Mouse (Mus musculus) right cerebral cortex, postnatal 4 days (tissue): ENCODE measurements at regions not wholly inside any gene's neighbourhood (a gene's known extent, or its start where the extent isn't known, plus 50 kb on each side); places are given as distances from the start of the nearest gene placed in this dataset.

ENCODE experiments used
- DNase-seq: peaks from one replicate; pipeline ENCODE4 v3.0.0-alpha.2; 2022

- DNase-seq: no peak
Observed at GRCm38 (mm10) chr3:33498645-33499044, 301.0 kb upstream of the Ttc14 start.

DNA sequence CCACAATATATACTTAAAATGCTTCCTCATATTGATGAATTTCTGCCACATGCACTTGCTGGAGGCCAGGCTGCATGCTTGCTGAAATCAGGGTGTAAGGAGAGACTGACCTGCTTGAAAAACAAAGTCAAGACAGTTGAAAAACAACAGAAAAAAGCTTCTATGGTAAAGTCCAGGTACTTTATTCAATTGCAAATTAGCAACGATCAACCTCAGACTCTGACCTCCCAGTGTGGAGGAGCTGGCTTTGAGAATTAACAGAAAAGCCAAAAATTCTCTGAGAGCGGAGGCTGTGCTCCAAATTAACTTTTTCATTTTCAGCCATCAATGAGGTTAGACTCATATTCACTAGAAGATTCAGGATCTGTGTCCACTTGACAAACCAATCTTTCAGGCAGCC, 291.4 kb upstream of the Ttc14 start:
- DNase-seq: no peak

- DNase-seq: no peak
Observed at GRCm38 (mm10) chr3:33544161-33544560, 255.5 kb upstream of the Ttc14 start.

DNA sequence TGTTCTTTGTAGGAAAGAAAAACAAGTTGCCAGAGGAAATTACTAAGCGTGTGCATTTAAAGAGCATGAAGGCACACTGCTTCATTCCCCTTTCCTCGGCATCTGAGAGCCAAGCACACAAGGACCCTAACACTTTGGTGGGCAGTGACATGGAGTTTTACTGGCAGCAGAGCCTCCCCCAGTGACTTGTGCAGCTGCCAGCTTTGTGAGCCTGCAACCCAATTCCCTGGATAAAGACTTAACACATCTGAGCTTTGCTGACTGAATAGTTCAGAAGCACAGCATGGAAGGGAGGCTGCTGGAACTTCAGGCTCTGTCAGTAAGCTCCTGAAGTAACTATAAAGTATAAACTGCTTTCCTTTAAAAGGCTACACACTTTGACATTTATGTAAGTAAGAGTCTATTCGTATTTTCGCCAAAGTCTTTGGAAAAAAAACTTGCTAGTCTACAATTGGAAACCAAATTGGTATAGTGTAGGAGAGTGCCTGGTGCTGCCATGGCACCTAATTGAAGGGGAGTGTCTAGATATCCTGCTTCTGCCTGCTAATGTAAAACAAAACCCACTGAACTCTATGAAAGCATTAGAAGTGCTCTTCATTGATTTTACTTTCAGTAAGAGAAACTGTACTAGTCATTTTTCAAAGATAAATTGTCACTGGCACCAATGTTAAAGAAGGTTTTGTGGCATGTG, 236.8 kb upstream of the Ttc14 start:
- peak; percentile 5 for DNase-seq

DNA sequence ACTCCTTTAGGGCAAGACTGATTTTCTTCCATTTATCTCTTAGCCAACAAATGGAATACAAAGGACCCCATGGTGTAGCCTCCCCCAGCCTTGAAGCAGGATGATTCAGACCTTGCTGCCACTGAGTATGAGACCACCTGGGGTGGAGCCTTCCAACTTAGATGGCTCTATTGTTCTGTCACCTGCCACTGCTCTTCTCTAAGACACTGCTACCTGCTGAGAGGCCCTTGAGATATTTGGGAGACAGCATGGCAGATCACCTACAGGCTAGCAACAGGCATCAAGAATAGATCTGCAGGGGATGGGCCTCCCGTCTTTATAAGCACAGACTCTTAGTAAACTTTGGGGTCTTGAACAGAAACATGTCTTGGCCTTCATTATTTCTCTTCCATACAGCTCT, 219.0 kb upstream of the Ttc14 start:
- DNase-seq: no peak

GRCm38 (mm10) chr3:33614206-33614605, 185.4 kb upstream of the Ttc14 start:
- DNase-seq: no peak

DNA sequence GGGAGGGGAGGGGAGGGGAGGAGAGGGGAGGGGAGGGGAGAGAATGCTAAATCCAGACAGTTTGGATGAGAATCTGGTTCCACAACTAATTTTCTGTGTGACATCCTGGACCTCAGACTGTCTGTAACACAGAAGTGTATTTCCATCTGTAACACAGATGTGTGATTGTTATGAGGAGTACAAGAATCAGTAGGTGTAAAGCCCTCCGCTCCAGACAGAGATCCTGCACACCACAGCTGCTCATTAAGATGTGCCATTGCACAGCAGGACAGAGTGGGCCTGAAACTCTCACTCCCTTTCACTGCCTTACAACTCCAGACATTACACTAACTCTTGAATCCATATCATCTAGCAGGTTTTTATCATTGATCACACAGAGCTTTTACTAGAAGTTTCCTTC, 182.8 kb upstream of the Ttc14 start:
- no peak for DNase-seq

DNA sequence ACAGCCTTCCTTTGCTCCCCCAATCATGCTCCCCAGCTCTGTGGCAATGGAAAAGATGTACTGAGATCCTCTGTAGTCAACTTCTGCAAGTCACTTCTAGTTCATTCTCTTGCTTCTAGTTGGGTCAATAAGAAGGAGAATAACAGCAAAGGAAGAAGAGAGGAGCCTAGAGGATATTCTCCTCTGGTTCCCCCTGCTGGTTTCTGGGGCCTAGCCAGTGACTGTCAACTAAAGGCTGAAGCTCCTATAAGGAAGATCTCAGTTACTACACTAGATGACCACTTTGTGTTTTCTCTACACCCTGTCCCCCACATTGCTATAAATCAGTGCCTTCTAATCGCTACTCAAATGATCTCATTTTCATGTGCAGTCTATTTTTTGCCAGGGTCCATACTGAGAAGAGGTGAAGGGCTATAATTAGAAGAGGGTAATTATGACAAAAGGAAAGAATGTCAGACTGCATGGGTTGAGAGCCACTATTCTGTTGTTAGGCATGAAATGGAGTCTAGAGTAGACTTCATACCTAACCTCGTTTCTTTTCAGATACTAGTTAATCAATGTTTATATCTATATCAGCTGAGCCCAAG, 166.6 kb upstream of the Ttc14 start:
- no peak for DNase-seq

GRCm38 (mm10) chr3:33658597-33658996, 141.0 kb upstream of the Ttc14 start:
- no peak for DNase-seq
